Mouse (Mus musculus) kidney, adult 18-20 months (tissue): ENCODE measurements around the gene Phip.
A peak's percentile ranks its signal among the peaks of the same experiment; 100 is the strongest.

Experiments
- DNase-seq: peaks from one replicate; pipeline ENCODE4 v3.0.0; 2021

The Phip gene

DNA sequence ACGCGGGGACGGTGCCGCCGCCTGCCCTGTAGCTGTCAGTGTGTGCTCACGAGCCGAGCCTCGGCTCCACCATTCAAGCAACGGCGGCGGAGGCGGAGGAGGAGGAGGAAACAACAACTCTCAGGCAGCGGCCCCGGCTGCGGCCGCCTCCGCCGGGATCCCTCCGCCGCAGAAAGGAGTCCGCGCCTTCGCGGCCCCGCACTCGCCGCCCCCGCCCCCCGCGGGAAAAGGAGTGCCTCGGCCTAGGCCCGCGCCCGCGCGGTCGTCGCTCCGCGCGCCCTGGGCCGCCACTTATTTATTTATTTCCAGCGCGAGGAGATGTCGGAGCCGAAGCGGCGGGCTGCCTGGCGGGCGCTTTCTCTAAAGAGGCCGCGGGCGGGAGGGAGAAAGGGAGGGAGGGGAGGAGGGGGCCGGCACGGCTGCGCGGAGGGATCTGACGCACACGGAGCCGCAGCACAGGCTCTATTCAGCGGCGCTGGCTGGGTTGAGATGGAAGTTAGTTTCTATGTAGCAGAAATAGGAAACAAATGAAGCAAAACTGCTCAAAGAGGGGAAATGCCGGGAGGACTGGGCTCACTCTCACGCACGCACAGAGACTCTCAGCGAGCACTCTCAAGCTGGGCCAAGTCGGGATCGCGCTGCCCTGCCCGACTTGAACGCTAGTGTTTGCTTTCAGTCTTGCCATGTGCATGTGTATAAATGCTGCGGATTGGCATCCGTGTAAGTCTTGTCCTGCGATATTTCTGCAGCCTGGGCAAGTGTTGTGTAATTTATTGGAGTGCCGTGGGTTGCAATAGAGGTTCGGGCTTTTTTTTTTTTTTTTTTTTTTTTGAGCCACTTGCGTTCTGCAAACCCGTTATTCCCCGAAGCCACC is at the start of gene Phip:
Gene Phip (minus strand): TSS at position 175 of the 874 bp plus-strand sequence.
- peak; percentile 97 for DNase-seq

- no peak for DNase-seq
These were observed 48.4 kb upstream of the Phip start for GRCm38 (mm10) chr9:83023724-83024123.

DNA sequence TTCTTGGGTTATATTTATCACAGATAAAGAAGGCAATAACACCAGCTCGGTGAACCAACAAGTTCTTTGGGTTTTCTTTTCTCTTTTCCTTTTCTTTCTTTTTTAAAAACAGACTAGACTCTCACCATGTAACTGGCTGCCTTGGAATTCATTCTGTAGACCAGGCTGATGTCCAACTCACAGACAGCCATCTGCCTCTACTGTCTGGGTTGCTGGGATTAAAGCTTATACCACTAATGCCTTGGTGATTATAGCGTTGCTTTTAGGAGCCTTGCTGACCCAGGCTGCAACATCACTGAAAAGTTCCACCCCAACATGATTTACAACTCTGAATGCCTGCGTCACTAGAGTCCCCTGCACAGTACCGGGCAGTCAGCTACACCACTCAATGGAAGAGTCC is 39.2 kb upstream of the Phip start:
- no peak for DNase-seq

- no peak for DNase-seq
These were observed 33.0 kb upstream of the Phip start for GRCm38 (mm10) chr9:83008306-83008705.

GRCm38 (mm10) chr9:83001342-83001741 is 26.0 kb upstream of the Phip start:
- no peak for DNase-seq

DNA sequence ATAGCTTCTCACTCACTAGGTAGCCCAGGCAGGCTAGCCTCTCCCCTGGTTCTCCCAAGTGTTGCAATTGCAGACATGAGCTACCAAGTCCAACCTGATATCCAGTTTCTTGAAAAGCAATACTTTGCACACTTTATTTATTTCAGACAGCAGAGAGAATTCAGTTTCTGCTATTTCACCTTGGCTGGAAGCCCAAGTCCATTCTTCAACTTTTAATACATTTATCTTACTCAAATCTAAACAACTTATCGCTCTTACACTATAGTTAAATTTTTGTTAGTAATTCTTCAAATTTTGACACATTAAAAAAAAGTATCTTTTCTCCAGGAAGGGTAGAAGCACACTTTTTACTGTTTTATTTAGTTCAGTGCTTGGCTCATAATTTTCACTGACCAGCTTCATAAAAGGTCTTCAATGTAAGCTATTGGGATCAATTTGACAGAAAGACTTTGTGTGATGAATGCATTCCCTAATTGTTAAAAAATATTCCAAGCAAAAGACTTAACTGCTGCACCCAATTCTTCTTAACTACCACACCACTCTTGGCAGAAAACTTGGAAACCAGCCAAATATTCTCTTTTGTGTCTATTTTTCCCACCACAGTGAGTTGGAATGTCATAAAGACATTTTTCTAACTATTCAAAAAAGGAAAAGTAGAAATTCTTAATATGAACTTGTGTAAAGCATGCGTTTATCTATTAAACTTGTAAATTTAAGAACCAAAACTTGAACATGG is 22.6 kb upstream of the Phip start:
- DNase-seq: no peak

DNA sequence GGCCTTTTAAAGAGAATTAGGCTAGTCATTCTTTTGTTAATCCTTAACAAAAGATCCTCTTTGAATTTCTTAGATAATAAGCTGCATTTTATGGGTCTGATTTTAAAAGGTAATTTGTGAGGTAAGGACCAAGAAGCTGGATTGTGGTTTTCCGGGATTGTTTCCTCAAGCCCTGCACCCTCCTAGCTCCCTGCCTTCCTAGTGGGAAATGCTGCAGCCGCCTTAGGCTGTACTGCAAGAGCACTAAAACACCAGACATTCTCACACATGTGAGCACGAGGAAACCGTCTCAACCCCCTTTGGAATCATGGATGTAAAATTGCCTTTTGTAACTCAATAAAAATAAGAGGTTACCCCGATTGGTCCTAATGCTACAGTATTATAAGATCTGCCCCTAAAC is 1.6 kb upstream of the Phip start:
- peak; percentile 20 for DNase-seq

DNA sequence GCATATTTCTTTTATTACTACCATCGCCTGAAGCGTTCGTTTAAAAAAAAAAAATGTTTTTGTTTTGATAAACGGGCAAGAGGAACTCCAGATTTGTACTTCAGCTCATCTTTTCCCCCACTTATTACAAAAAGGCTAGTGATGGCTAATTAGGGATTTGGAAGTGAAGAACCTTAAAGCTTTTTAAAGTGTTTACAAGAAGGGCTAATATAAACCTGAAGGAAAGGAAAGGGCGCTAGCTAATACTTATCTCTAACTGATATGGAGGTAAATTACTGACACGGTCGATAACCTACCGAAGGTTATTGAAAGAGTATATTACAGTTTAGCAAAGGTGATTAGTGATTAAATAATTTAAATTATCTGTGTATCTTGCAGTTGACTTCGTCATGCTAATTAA is 903 bp upstream of the Phip start:
- no peak for DNase-seq

GRCm38 (mm10) chr9:82974962-82975341 is 364 bp downstream of the Phip start:
- DNase-seq: no peak

GRCm38 (mm10) chr9:82974187-82974861 is 992 bp downstream of the Phip start:
- DNase-seq: peak; percentile 91

DNA sequence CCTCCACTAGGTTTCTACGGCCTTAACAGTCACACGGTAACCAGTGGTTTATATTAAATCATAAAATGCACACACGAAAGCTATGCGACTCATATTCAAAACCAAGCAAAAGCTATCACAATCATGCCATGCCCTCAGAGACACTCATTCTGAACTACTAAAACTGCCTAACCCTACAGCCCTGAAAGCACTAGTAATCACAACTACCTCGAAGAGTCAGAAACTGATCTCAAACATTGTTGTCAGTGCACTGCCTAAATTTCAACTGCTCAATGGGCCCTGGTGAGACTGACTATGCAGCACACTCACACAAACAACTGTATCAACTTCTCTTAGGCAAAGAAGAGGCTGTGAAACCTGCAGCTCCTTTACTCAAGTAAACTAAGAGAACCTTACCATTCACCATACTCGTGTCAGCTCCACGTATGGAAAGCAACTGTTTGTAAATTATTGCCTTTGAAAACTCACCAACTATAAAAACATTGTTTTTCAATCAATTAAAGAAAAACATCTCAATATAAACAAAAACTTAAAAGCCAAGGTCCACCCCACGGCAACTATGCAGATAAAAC is 1.9 kb downstream of the Phip start:
- peak; percentile 38 for DNase-seq

DNA sequence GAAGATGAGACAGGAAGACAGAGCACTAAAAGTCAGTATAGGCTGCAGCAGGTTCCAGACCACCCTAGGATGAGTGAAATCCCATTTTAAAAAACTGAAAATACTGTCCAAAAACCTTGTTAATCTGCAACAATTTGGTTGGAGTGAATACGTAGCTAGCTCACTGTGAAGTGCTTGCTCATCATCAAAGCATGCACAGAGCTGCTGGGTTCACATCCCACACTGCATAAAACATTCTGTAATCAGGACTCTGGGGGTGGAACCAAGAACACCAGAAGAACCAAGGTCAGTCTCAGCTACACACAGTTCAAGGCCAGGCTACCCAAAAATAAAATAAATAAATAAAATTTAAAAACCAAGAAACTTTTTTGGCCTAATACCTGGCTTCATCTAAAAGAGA is 3.9 kb downstream of the Phip start:
- no peak for DNase-seq

DNA sequence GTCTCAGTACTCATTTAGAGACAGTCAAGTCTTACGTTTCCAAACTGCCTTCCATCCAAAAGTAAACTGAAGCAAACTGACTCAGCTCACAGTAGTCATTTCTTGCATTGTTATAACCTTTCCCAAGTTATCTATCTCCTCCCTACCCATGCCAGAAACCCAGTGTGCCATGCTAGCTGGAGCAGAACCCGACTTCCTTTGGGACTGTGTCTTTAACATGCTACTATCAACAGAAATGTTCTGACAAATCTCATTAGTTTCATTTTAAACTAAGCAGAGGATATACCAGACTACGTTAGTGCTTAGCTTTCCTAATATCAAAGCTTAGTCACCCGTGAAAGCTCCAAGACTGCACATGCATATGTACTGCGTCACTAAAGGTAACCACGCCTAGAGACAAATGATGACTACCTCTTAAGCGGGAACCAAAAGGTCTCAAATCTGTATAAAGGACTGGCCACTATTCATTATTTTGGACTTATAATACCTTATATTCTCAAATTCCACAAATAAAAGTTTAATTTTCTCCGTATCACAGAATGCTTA is 8.2 kb downstream of the Phip start:
- DNase-seq: no peak

DNA sequence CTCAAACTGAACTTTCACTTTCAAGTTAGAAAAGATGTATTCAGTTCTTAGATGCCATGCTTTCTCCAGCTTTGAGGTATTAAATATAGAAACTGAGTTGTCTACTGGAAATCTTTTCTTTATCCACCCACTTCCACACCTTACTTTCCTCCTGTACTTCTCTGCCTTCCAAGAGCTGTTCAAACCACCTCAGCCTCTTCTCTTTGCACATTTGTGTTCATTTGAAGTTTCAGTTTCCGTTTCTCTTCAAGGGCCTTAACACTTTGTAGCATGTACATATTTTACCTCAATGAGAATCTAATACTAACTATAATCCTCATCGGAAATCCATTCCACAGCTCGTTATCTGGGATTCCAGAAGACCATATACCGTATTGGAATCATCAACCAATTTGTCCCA is 11.3 kb downstream of the Phip start:
- no peak for DNase-seq

DNA sequence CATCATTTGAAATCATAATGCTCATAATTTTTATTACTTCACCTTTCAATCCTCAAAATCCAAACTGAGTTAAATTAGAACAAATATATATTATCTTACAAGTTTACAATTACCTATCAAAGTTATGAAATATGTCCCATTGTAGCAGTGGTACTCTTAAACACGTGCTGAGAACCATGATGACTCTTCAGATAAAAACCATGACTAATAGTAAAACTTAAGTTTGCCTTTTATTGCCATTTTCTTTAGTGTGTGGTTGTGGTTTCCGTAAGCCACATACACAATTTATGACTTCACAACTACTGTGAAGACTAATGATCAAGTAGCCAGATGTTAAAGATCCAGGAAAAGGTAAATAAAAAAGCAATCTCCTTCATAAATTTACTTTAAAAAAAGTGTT is 14.0 kb downstream of the Phip start:
- DNase-seq: no peak

GRCm38 (mm10) chr9:82955267-82955666 is 20.0 kb downstream of the Phip start:
- no peak for DNase-seq

DNA sequence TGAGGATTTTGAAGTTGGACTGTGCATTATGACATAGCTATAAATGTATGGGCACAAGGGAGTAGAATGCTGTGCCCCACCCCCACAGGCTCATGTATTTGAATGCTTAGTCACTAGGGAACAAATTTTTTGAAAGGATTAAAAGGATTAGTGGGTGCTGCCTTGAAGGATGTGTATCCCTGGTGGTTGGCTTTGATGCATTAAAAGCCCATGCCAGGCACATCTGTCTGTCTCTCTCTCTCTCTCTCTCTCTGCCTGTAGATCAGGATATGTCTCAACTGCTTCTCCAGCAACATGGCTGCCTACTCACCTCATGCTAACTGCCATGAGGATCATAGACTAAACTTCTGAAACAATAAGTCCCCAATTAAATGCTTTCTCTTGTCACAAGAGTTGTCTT is 23.0 kb downstream of the Phip start:
- no peak for DNase-seq

DNA sequence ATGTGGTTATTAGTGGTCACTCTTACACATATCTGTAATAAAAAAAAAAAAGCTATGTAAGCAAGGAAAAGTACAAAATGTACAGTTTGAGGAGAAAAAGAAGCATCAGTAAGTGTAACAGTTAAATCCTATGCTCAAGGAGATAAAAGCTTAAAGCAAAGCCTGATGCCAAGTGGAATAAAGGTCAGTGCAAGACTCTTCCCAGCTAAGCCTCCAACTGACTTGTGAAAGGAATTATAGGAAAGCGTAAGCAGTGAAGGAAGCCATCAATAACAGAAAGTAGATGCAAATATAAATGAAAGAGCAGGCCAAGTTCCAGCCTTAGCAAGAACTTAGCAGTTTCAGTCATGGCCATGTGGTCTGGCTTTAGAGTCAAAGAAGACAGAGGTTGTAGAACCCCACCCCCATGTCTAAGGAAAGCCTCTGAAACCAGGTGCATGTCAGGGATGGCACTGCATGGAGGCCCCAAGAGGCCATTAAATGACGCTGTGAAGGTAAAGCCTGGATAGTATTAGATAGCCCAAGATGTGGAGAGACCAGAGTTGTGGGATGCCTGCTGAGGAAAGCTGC is 23.8 kb downstream of the Phip start:
- DNase-seq: no peak

- DNase-seq: no peak
These were observed 68.1 kb downstream of the Phip start for GRCm38 (mm10) chr9:82907246-82907645.

- DNase-seq: no peak
These were observed 86.7 kb downstream of the Phip start for GRCm38 (mm10) chr9:82888645-82889044.

DNA sequence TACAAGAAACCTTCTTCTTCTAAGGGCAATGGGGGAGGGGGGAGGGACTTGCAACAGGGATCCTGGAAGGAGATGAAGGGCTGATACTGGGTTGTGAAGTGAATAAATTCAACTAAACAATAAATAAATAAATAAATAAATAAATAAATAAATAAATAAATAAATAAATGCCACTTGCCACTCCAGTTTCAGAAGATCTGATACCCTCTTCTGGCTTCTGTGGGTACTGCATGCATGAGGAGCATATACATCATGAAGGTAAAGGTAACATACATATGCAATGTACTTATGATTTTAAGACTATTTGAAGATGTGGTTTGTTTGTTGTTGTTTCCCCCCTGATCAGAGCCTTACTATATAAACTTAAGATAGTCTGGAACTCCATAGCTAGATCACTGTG is 91.1 kb downstream of the Phip start:
- no peak for DNase-seq

DNA sequence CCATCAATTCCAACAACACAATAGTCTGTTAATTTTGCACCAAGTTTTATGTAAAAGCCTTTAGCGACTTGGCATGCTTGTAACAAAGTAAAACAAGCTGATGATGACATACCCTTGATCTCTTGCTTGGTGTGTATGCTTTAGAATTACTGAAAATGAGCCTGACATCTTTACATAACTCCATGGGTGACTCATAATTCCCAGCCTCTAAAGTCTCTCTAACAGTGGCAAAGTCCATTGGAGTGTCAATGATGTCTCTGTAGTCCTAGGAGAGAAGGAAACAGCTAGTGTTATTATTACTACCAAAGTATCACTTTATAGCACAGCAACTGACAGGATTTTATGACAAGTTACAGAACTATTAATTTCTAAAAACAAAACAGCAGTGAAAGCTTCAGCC is 98.2 kb downstream of the Phip start:
- DNase-seq: no peak

GRCm38 (mm10) chr9:82867698-82868097 is 107.6 kb downstream of the Phip start:
- no peak for DNase-seq
